Mouse (Mus musculus) forebrain, embryonic 14.5 days (tissue): ENCODE data around the gene Dnah1. TPM values are rescaled to one million over a fixed set of nuclear protein-coding genes. Genes with fewer than 3 reads are reported as not detected.
A peak's percentile ranks its signal among the peaks of the same experiment; 100 is the strongest.

Experiments used
- ATAC-seq: fragments of 200-750 bp; cut with Nextera tagmentation; 2 replicates; pipeline ENCODE4 v1.8.0; 2017; ENCODE audit warnings: mild to moderate bottlenecking, moderate library complexity
- DNase-seq: peaks from one replicate; pipeline ENCODE4 v3.0.0-alpha.2; 2015; ENCODE audit warnings: low spot score
- H3K27ac ChIP-seq: fragments of 300-500 bp; sonication (generic); 2 replicates; pipeline ENCODE4 v1.5.1; 2014; ENCODE audit warnings: low read depth, mild to moderate bottlenecking, control low read depth, low read length, moderate library complexity
- H3K27me3 ChIP-seq: fragments of 300-500 bp; sonication (generic); replicated peaks from 2 replicates; pipeline ENCODE4 v1.6.1; 2014; ENCODE audit warnings: low read length, control low read depth, mixed read lengths; ENCODE audit not compliant: control insufficient read depth, insufficient read depth
- H3K36me3 ChIP-seq: fragments of 300-500 bp; sonication (generic); 2 replicates; pipeline ENCODE4 v1.6.1; 2014; ENCODE audit warnings: low read length, control low read depth; ENCODE audit not compliant: control insufficient read depth, insufficient read depth
- H3K4me1 ChIP-seq: fragments of 300-500 bp; sonication (generic); 2 replicates; pipeline ENCODE4 v1.6.1; 2014; ENCODE audit warnings: antibody characterized with exemption, low read length, control low read depth; ENCODE audit not compliant: control insufficient read depth, insufficient read depth
- H3K4me2 ChIP-seq: fragments of 300-500 bp; sonication (generic); 2 replicates; pipeline ENCODE4 v1.6.1; 2014; ENCODE audit warnings: mild to moderate bottlenecking, control low read depth, low read length
- H3K4me3 ChIP-seq: fragments of 300-500 bp; sonication (generic); 2 replicates; pipeline ENCODE4 v1.5.1; 2014; ENCODE audit warnings: low read depth, low read length, control low read depth
- H3K9ac ChIP-seq: fragments of 300-500 bp; sonication (generic); 2 replicates; pipeline ENCODE4 v1.6.1; 2014; ENCODE audit warnings: mild to moderate bottlenecking, low read length, control low read depth, moderate library complexity
- H3K9me3 ChIP-seq: fragments of 300-500 bp; sonication (generic); replicated peaks from 2 replicates; pipeline ENCODE4 v1.6.1; 2016; ENCODE audit warnings: low read length, control low read depth, mixed read lengths; ENCODE audit not compliant: control insufficient read depth
- WGBS: fragments of 180-500 bp; shearing (Covaris S2); extraction: QIAGEN DNeasy Blood & Tissue Kit; methylation state at CpG from one replicate; pipeline ENCODE4 v1.1.7; 2014; 5-methylcytosine and 5-hydroxymethylcytosine counted together
- polyA plus RNA-seq: library from polyadenylated mRNA; unstranded; fragments of >200 nt; fragmentation: Nextera tagmentation; extraction: Ambion mirVana; gene quantifications from 2 replicates; pipeline ENCODE4 v1.2.1, GENCODE M21; 2014

Dnah1 gene
- polyA plus RNA-seq, 1 experiment from 2014 or later: 3.8 TPM

- Histone ChIP-seq H3K4me3 (peak overlapping the region; percentile 75), H3K9ac (peak overlapping the region; percentile 81), H3K27ac (0 out of 2 replicates have a peak overlapping the region, but pooled peaks have one; percentile 82), H3K4me2 (peak overlapping the region; percentile 75), H3K36me3 (peaks cover 9% of the 10 kb centered on the region), H3K4me1 (peaks cover 17% of the 10 kb centered on the region), H3K9me3 (no peaks in the 10 kb centered on the region), H3K27me3 (no peaks in the 10 kb centered on the region)
- DNase-seq (no peak), ATAC-seq (no peak)
- 45% methylated on average over 7 of the region's 7 CpGs for whole genome bisulfite sequencing
These were observed 13.7 kb upstream of the Dnah1 start for GRCm38 (mm10) chr14:31337406-31337805.

GRCm38 (mm10) chr14:31336369-31337155, 12.9 kb upstream of the Dnah1 start, which contains the start of gene Capn7:
Gene Capn7, plus strand, starts transcription at chr14:31336638.
- peak; percentile 99 for DNase-seq
- peaks cover 17% of the 10 kb centered on the region for H3K4me1 ChIP-seq
- peak within 1 kb of the TSS; percentile 81 for H3K9ac ChIP-seq
- WGBS: under 1% methylated on average over 76 of the region's 78 CpGs
- peak within 1 kb of the TSS; percentile 82 for H3K27ac ChIP-seq
- ATAC-seq: peak; percentile 97
- no peaks in the 10 kb centered on the region for H3K27me3 ChIP-seq
- peak within 1 kb of the TSS; percentile 75 for H3K4me2 ChIP-seq
- H3K4me3 ChIP-seq: peak within 1 kb of the TSS; percentile 75
- no peaks in the 10 kb centered on the region for H3K9me3 ChIP-seq
- peaks cover 6% of the 10 kb centered on the region for H3K36me3 ChIP-seq

GRCm38 (mm10) chr14:31335765-31336164, 12.1 kb upstream of the Dnah1 start:
- DNase-seq: peak; percentile 55
- Histone ChIP-seq H3K9ac (peak overlapping the region; percentile 81), H3K9me3 (no peaks in the 10 kb centered on the region), H3K4me1 (peaks cover 17% of the 10 kb centered on the region), H3K4me2 (peak overlapping the region; percentile 75), H3K36me3 (peaks cover 5% of the 10 kb centered on the region), H3K27me3 (no peaks in the 10 kb centered on the region), H3K27ac (peak overlapping the region; percentile 58; the same call in 1 of the 2 replicates), H3K4me3 (peak overlapping the region; percentile 75)
- 37% methylated on average over 3 of the region's 3 CpGs for WGBS
- ATAC-seq: peak; percentile 35; the same call in 1 of the 2 replicates

DNA sequence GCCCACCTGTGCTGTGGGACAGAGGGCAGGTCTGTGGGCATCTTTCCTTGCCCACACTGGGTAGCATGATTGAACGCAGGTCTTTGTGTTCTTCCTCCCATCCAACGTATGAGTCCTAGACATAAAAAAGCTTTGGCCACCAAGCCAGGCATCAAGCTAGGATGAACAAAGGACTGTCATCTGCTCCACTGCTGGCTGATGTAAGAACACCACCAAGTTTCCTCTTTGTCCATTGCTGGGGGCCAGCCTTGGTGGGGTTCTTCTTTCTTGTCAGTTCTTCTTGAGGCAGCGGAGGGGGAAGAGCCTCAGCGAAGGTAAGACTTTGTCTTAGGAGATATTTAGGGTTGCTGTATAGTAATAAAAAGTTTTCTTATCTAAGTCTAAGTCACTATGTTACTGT, 7.3 kb upstream of the Dnah1 start:
- no peak overlapping the region for H3K4me2 ChIP-seq
- DNase-seq: no peak
- no peaks in the 10 kb centered on the region for H3K27me3 ChIP-seq
- ATAC-seq: no peak
- H3K9me3 ChIP-seq: no peaks in the 10 kb centered on the region
- no peak overlapping the region for H3K9ac ChIP-seq
- H3K4me1 ChIP-seq: peaks cover 4% of the 10 kb centered on the region; the same call in 1 of the 2 replicates
- 84% methylated on average over 4 of the region's 4 CpGs for WGBS
- no peak overlapping the region for H3K4me3 ChIP-seq
- H3K36me3 ChIP-seq: no peaks in the 10 kb centered on the region
- H3K27ac ChIP-seq: no peak overlapping the region

- DNase-seq (no peak), ATAC-seq (no peak)
- no peak overlapping the region for H3K9ac ChIP-seq
- H3K36me3 ChIP-seq: no peaks in the 10 kb centered on the region
- no peaks in the 10 kb centered on the region for H3K9me3 ChIP-seq
- no peaks in the 10 kb centered on the region for H3K27me3 ChIP-seq
- no peak overlapping the region for H3K27ac ChIP-seq
- no peaks in the 10 kb centered on the region for H3K4me1 ChIP-seq
- H3K4me2 ChIP-seq: no peak overlapping the region
- 66% methylated on average over 2 of the region's 2 CpGs for WGBS
- no peak overlapping the region for H3K4me3 ChIP-seq
These were observed 6.0 kb upstream of the Dnah1 start for GRCm38 (mm10) chr14:31329741-31330140.

GRCm38 (mm10) chr14:31327681-31328080, 4.0 kb upstream of the Dnah1 start:
- Histone ChIP-seq H3K4me3 (no peak overlapping the region), H3K27me3 (no peaks in the 10 kb centered on the region), H3K9ac (no peak overlapping the region), H3K36me3 (no peaks in the 10 kb centered on the region), H3K9me3 (no peaks in the 10 kb centered on the region), H3K4me1 (no peaks in the 10 kb centered on the region), H3K27ac (no peak overlapping the region), H3K4me2 (no peak overlapping the region)
- no peak for DNase-seq
- whole genome bisulfite sequencing: 86% methylated on average over 4 of the region's 4 CpGs
- no peak for ATAC-seq

GRCm38 (mm10) chr14:31327196-31327595, 3.5 kb upstream of the Dnah1 start:
- no peak overlapping the region for H3K4me2 ChIP-seq
- no peak overlapping the region for H3K4me3 ChIP-seq
- ATAC-seq (no peak), DNase-seq (no peak)
- no peaks in the 10 kb centered on the region for H3K9me3 ChIP-seq
- H3K9ac ChIP-seq: no peak overlapping the region
- H3K4me1 ChIP-seq: no peaks in the 10 kb centered on the region
- 98% methylated on average over 1 of the region's 1 CpGs for WGBS
- H3K36me3 ChIP-seq: no peaks in the 10 kb centered on the region
- H3K27ac ChIP-seq: no peak overlapping the region
- H3K27me3 ChIP-seq: no peaks in the 10 kb centered on the region

DNA sequence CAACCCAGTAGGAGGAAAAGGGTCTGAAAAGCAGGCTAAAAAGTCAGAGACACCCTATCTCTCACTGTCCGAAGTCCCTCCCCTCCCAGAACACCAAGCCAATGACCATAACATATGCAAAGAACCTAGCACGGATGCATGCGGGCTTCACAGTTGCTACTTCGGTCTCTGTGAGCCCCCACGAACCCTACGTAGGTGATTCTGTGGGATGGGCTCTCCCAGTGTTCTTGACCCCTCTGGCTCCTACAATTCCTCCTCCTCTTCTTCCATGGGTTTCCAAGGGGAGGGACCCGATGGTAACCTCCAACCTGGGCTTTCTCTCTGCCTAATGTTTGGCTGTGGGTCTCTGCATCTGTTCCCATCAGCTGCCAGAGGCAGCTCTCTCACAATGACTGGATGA, 3.1 kb upstream of the Dnah1 start:
- H3K9me3 ChIP-seq: no peaks in the 10 kb centered on the region
- DNase-seq: no peak
- no peaks in the 10 kb centered on the region for H3K36me3 ChIP-seq
- H3K4me3 ChIP-seq: no peak overlapping the region
- no peak overlapping the region for H3K9ac ChIP-seq
- H3K4me1 ChIP-seq: no peaks in the 10 kb centered on the region
- no peak overlapping the region for H3K27ac ChIP-seq
- 85% methylated on average over 7 of the region's 7 CpGs for WGBS
- H3K27me3 ChIP-seq: no peaks in the 10 kb centered on the region
- no peak overlapping the region for H3K4me2 ChIP-seq
- ATAC-seq: no peak

GRCm38 (mm10) chr14:31325551-31325950, 1.9 kb upstream of the Dnah1 start:
- no peak for ATAC-seq
- WGBS: 41% methylated on average over 5 of the region's 5 CpGs
- Histone ChIP-seq H3K9me3 (no peaks in the 10 kb centered on the region), H3K9ac (no peak overlapping the region), H3K36me3 (no peaks in the 10 kb centered on the region), H3K27me3 (no peaks in the 10 kb centered on the region), H3K27ac (no peak overlapping the region), H3K4me3 (no peak overlapping the region), H3K4me1 (no peaks in the 10 kb centered on the region), H3K4me2 (no peak overlapping the region)
- no peak for DNase-seq
